Mouse (Mus musculus) forebrain, postnatal 0 days (tissue): Measurements from ENCODE around the gene Ism1. TPM values are rescaled to one million over a fixed set of nuclear protein-coding genes. Genes with fewer than 3 reads are reported as not detected.

Source experiments
- ATAC-seq: fragments of 200-750 bp; cut with Nextera tagmentation; 2 replicates; pipeline ENCODE4 v1.8.0; 2017; ENCODE audit warnings: mild to moderate bottlenecking, moderate library complexity
- DNase-seq: peaks from one replicate; pipeline ENCODE4 v3.0.0-alpha.2; 2015
- H3K27ac ChIP-seq: fragments of 300-500 bp; sonication (generic); 2 replicates; pipeline ENCODE4 v1.5.1; 2014; ENCODE audit warnings: low read depth, mild to moderate bottlenecking, antibody characterized with exemption, low read length, moderate library complexity, mixed read lengths
- H3K27me3 ChIP-seq: fragments of 300-500 bp; sonication (generic); 2 replicates; pipeline ENCODE4 v1.6.1; 2014; ENCODE audit warnings: mild to moderate bottlenecking, low read length, mixed read lengths; ENCODE audit not compliant: insufficient read depth
- H3K36me3 ChIP-seq: fragments of 300-500 bp; sonication (generic); 2 replicates; pipeline ENCODE4 v1.6.1; 2014; ENCODE audit warnings: mild to moderate bottlenecking, moderate library complexity; ENCODE audit not compliant: insufficient read depth
- H3K4me1 ChIP-seq: fragments of 300-500 bp; sonication (generic); 2 replicates; pipeline ENCODE4 v1.6.1; 2014; ENCODE audit warnings: antibody characterized with exemption; ENCODE audit not compliant: insufficient read depth
- H3K4me2 ChIP-seq: fragments of 300-500 bp; sonication (generic); 2 replicates; pipeline ENCODE4 v1.6.1; 2014; ENCODE audit warnings: low read depth, mild to moderate bottlenecking, moderate library complexity
- H3K4me3 ChIP-seq: fragments of 300-500 bp; sonication (generic); 2 replicates; pipeline ENCODE4 v1.5.1; 2014; ENCODE audit warnings: low read depth, low read length, mixed read lengths
- H3K9ac ChIP-seq: fragments of 300-500 bp; sonication (generic); 2 replicates; pipeline ENCODE4 v1.6.1; 2014; ENCODE audit warnings: mild to moderate bottlenecking
- H3K9me3 ChIP-seq: fragments of 300-500 bp; sonication (generic); 2 replicates; pipeline ENCODE4 v1.6.1; 2016; ENCODE audit warnings: low read length
- CTCF ChIP-seq: sonication (generic); IDR thresholded peaks from 2 replicates; pipeline ENCODE4 v1.5.1; 2016; ENCODE audit warnings: antibody characterized with exemption, control low read depth, low read depth
- WGBS: fragments of 180-500 bp; shearing (Covaris S2); extraction: QIAGEN DNeasy Blood & Tissue Kit; methylation state at CpG from one replicate; pipeline ENCODE4 v1.1.7; 2014; 5-methylcytosine and 5-hydroxymethylcytosine counted together
- polyA plus RNA-seq: library from polyadenylated mRNA; unstranded; fragments of >200 nt; fragmentation: Nextera tagmentation; extraction: Ambion mirVana; gene quantifications from 2 replicates; pipeline ENCODE4 v1.2.1, GENCODE M21; 2015
- total RNA-seq: library from RNA; depleted of rRNA; stranded (reverse); fragments of >200 nt; gene quantifications from 2 replicates; pipeline ENCODE4 v1.2.3, GENCODE M21; 2014

Gene Ism1
- total and polyA plus RNA-seq, 2 experiments from 2014 or later: 0.64 to 2.4 TPM

GRCm38 (mm10) chr2:139656750-139657149 lies 21.2 kb upstream of the Ism1 start:
- no peak overlapping the region for H3K9ac ChIP-seq
- peaks cover 19% of the 10 kb centered on the region for H3K27me3 ChIP-seq
- H3K4me1 ChIP-seq: no peaks in the 10 kb centered on the region
- H3K36me3 ChIP-seq: no peaks in the 10 kb centered on the region
- no peak for TF ChIP-seq CTCF
- no peak overlapping the region for H3K4me2 ChIP-seq
- 0 out of 2 replicates have a peak, but pooled peaks have one; percentile 29 for ATAC-seq
- no peak overlapping the region for H3K4me3 ChIP-seq
- no peak overlapping the region for H3K27ac ChIP-seq
- no peak for DNase-seq
- no peaks in the 10 kb centered on the region for H3K9me3 ChIP-seq
- 23% methylated on average over 4 of the region's 4 CpGs for WGBS

GRCm38 (mm10) chr2:139671838-139672237 lies 6.1 kb upstream of the Ism1 start:
- DNase-seq: no peak
- Histone ChIP-seq H3K36me3 (no peaks in the 10 kb centered on the region), H3K27ac (no peak overlapping the region), H3K4me3 (no peak overlapping the region), H3K4me1 (no peaks in the 10 kb centered on the region; the same call in 1 of the 2 replicates), H3K4me2 (no peak overlapping the region), H3K9me3 (no peaks in the 10 kb centered on the region), H3K9ac (no peak overlapping the region), H3K27me3 (peaks cover 23% of the 10 kb centered on the region)
- no peak for TF ChIP-seq CTCF
- no peak for ATAC-seq
- WGBS: 94% methylated on average over 3 of the region's 3 CpGs

- no peak overlapping the region for H3K27ac ChIP-seq
- H3K9ac ChIP-seq: no peak overlapping the region
- H3K9me3 ChIP-seq: no peaks in the 10 kb centered on the region
- no peak overlapping the region for H3K4me3 ChIP-seq
- DNase-seq (no peak), ATAC-seq (no peak)
- 47% methylated on average over 2 of the region's 2 CpGs for WGBS
- peaks cover 23% of the 10 kb centered on the region for H3K27me3 ChIP-seq
- no peaks in the 10 kb centered on the region; the same call in 1 of the 2 replicates for H3K4me1 ChIP-seq
- H3K4me2 ChIP-seq: no peak overlapping the region
- no peaks in the 10 kb centered on the region for H3K36me3 ChIP-seq
- no peak for TF ChIP-seq CTCF
Measured at GRCm38 (mm10) chr2:139672371-139672770, 5.6 kb upstream of the Ism1 start.

- ATAC-seq (peak; percentile 53), DNase-seq (peak; percentile 50)
- Histone ChIP-seq H3K36me3 (no peaks in the 10 kb centered on the region), H3K27ac (no peak overlapping the region), H3K4me1 (no peaks in the 10 kb centered on the region; the same call in 1 of the 2 replicates), H3K9me3 (no peaks in the 10 kb centered on the region), H3K4me3 (peak overlapping the region; percentile 77), H3K27me3 (peaks cover 30% of the 10 kb centered on the region), H3K9ac (peak overlapping the region; percentile 59), H3K4me2 (peak overlapping the region; percentile 99)
- peak; percentile 50 for TF ChIP-seq CTCF
- WGBS: under 1% methylated on average over 52 of the region's 52 CpGs
Measured at GRCm38 (mm10) chr2:139677065-139677762, 764 bp upstream of the Ism1 start.

- H3K27ac ChIP-seq: peak overlapping the region; percentile 21; the same call in 1 of the 2 replicates
- ATAC-seq (peak; percentile 92), DNase-seq (peak; percentile 77)
- H3K36me3 ChIP-seq: no peaks in the 10 kb centered on the region
- H3K4me2 ChIP-seq: peak overlapping the region; percentile 99
- H3K9me3 ChIP-seq: no peaks in the 10 kb centered on the region
- peaks cover 30% of the 10 kb centered on the region for H3K27me3 ChIP-seq
- H3K4me1 ChIP-seq: no peaks in the 10 kb centered on the region; the same call in 1 of the 2 replicates
- H3K9ac ChIP-seq: peak overlapping the region; percentile 59
- 3% methylated on average over 79 of the region's 84 CpGs for WGBS
- H3K4me3 ChIP-seq: peak overlapping the region; percentile 77
- peak; percentile 47 for TF ChIP-seq CTCF
Measured at GRCm38 (mm10) chr2:139678275-139679140, 530 bp downstream of the Ism1 start.

- no peaks in the 10 kb centered on the region for H3K36me3 ChIP-seq
- DNase-seq (no peak), ATAC-seq (no peak)
- no peak overlapping the region for H3K9ac ChIP-seq
- H3K4me1 ChIP-seq: no peaks in the 10 kb centered on the region
- H3K4me2 ChIP-seq: no peak overlapping the region
- H3K27me3 ChIP-seq: peaks cover 6% of the 10 kb centered on the region; the same call in 1 of the 2 replicates
- H3K27ac ChIP-seq: no peak overlapping the region
- no peak for TF ChIP-seq CTCF
- no peaks in the 10 kb centered on the region for H3K9me3 ChIP-seq
- WGBS: 77% methylated on average over 3 of the region's 3 CpGs
- no peak overlapping the region for H3K4me3 ChIP-seq
Measured at GRCm38 (mm10) chr2:139682540-139682939, 4.6 kb downstream of the Ism1 start.
